Comparison of ENCODE assay signal across 7 mouse cellular contexts in the genomic region with DNA sequence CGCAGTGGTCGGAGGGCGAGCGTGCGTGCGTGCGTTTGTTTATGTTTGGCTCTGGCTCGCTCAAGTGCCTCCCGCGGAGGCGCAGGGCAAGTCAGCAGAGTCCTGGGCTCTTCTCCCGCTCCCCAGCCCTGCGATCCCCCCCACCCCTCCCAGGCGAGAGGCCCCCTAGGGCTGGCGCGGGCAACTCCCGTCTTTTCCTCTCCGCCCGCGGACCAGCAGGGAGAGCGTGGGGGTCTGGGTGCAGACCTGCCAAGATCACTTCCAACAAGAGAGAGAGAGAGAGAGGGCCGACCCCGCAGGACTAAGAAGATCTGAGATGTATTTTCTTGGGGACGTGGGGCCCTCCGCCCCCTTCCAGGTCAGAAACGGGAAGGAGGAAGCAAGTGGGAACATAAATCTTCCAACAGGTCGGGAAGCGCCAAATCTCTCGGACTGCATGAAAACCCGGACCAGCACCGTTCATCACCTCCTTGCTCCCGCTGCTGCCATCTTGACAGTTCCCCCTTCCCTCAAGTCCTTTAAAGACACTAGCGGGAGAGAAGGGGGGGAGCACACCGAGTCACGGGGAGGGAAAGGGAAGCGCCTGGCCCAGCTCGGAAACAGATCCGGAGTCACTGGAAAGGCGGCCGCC. TPM values are rescaled to one million over a fixed set of nuclear protein-coding genes. Genes with fewer than 3 reads are reported as not detected.
DNase-seq lines count a peak whose midpoint lies in the region; ATAC-seq and TF ChIP-seq lines count a peak whose summit lies in the region.

No protein-coding gene starts in this region.

- peak; percentile 76 for DNase-seq in lung, embryonic 14.5 days
- DNase-seq in lung, postnatal 25 days (ENCODE audit: low spot score) = no peak
- peak; percentile 74 for DNase-seq in R1 (ENCODE audit: low read depth, low spot score)
- peak; percentile 68 for DNase-seq in embryonic facial prominence, embryonic 14.5 days (ENCODE audit: low spot score)
- DNase-seq in urinary bladder, adult 18-20 months (ENCODE audit: low spot score in 2 of 2) = no peak

- H3K4me1 ChIP-seq in lung, embryonic 14.5 days (ENCODE audit: insufficient read depth) = peaks cover 18% of the 10 kb centered on the region
- H3K4me1 ChIP-seq in embryonic facial prominence, embryonic 14.5 days (ENCODE audit: control insufficient read depth, insufficient read depth, low read length) = peaks cover 20% of the 10 kb centered on the region
- H3K4me1 ChIP-seq in kidney, embryonic 16.5 days (ENCODE audit: insufficient read depth, low read length) = peaks cover 43% of the 10 kb centered on the region
- H3K4me1 ChIP-seq in midbrain, embryonic 15.5 days = peaks cover 32% of the 10 kb centered on the region

- no peaks in the 10 kb centered on the region for H3K9me3 ChIP-seq in lung, embryonic 14.5 days (ENCODE audit: low read depth, low read length)
- no peaks in the 10 kb centered on the region for H3K9me3 ChIP-seq in embryonic facial prominence, embryonic 14.5 days (ENCODE audit: control insufficient read depth, low read length)
- H3K9me3 ChIP-seq in kidney, embryonic 16.5 days (ENCODE audit: low read length) = no peaks in the 10 kb centered on the region
- H3K9me3 ChIP-seq in midbrain, embryonic 15.5 days = no peaks in the 10 kb centered on the region

- WGBS in lung, embryonic 14.5 days = under 1% methylated on average over 38 of the region's 40 CpGs
- under 1% methylated on average over 19 of the region's 40 CpGs for WGBS in embryonic facial prominence, embryonic 14.5 days
- under 1% methylated on average over 36 of the region's 40 CpGs for WGBS in kidney, embryonic 16.5 days
- WGBS in midbrain, embryonic 15.5 days = under 1% methylated on average over 40 of the region's 40 CpGs

- peak overlapping the region; percentile 74 for H3K4me3 ChIP-seq in lung, embryonic 14.5 days (ENCODE audit: low read depth, low read length)
- H3K4me3 ChIP-seq in embryonic facial prominence, embryonic 14.5 days (ENCODE audit: low read depth, low read length) = peak overlapping the region; percentile 85
- H3K4me3 ChIP-seq in kidney, embryonic 16.5 days (ENCODE audit: low read length) = peak overlapping the region; percentile 92
- H3K4me3 ChIP-seq in midbrain, embryonic 15.5 days = peak overlapping the region; percentile 56

- H3K36me3 ChIP-seq in lung, embryonic 14.5 days (ENCODE audit: insufficient read depth) = peaks cover 21% of the 10 kb centered on the region
- H3K36me3 ChIP-seq in embryonic facial prominence, embryonic 14.5 days (ENCODE audit: control insufficient read depth, insufficient read depth, low read length) = 0 out of 2 replicates have a peak, but pooled peaks cover 6% of the 10 kb centered on the region
- no peaks in the 10 kb centered on the region for H3K36me3 ChIP-seq in kidney, embryonic 16.5 days (ENCODE audit: insufficient read depth, low read length)
- no peaks in the 10 kb centered on the region for H3K36me3 ChIP-seq in midbrain, embryonic 15.5 days (replicated peaks)

- no peaks in the 10 kb centered on the region for H3K27me3 ChIP-seq in lung, embryonic 14.5 days (ENCODE audit: insufficient read depth, low read length)
- no peaks in the 10 kb centered on the region for H3K27me3 ChIP-seq in embryonic facial prominence, embryonic 14.5 days (replicated peaks; ENCODE audit: control insufficient read depth, insufficient read depth, low read length)
- no peaks in the 10 kb centered on the region for H3K27me3 ChIP-seq in kidney, embryonic 16.5 days (ENCODE audit: insufficient read depth, low read length)
- peaks cover 16% of the 10 kb centered on the region; the same call in 1 of the 2 replicates for H3K27me3 ChIP-seq in midbrain, embryonic 15.5 days (replicated peaks)

- H3K9ac ChIP-seq in lung, embryonic 14.5 days = peak overlapping the region; percentile 81
- H3K9ac ChIP-seq in embryonic facial prominence, embryonic 14.5 days (ENCODE audit: low read depth, low read length) = peak overlapping the region; percentile 83
- peak overlapping the region; percentile 91 for H3K9ac ChIP-seq in kidney, embryonic 16.5 days (replicated peaks; ENCODE audit: low read length)
- peak overlapping the region; percentile 54 for H3K9ac ChIP-seq in midbrain, embryonic 15.5 days

- peak overlapping the region; percentile 99 for H3K4me2 ChIP-seq in lung, embryonic 14.5 days
- peak overlapping the region; percentile 99 for H3K4me2 ChIP-seq in embryonic facial prominence, embryonic 14.5 days (ENCODE audit: low read depth, low read length)
- H3K4me2 ChIP-seq in kidney, embryonic 16.5 days (replicated peaks; ENCODE audit: low read depth, low read length) = peak overlapping the region; percentile 98
- peak overlapping the region; percentile 94 for H3K4me2 ChIP-seq in midbrain, embryonic 15.5 days

- H3K27ac ChIP-seq in lung, embryonic 14.5 days (ENCODE audit: low read depth) = peak overlapping the region; percentile 96
- H3K27ac ChIP-seq in embryonic facial prominence, embryonic 14.5 days (replicated peaks; ENCODE audit: low read depth, low read length) = peak overlapping the region; percentile 97
- H3K27ac ChIP-seq in kidney, embryonic 16.5 days (ENCODE audit: low read length) = peak overlapping the region; percentile 100
- H3K27ac ChIP-seq in midbrain, embryonic 15.5 days = peak overlapping the region; percentile 99

- ATAC-seq in lung, embryonic 14.5 days (ENCODE audit: insufficient read depth) = peak; percentile 0; the same call in 1 of the 2 replicates
- ATAC-seq in embryonic facial prominence, embryonic 14.5 days (ENCODE audit: low read depth) = 0 out of 2 replicates have a peak, but pooled peaks have one; percentile 0
- no peak; the same call in none of the 2 replicates for ATAC-seq in kidney, embryonic 16.5 days (ENCODE audit: low FRiP score, low TSS enrichment)
- peak; percentile 0; the same call in 1 of the 2 replicates for ATAC-seq in midbrain, embryonic 15.5 days (replicated peaks)

- TF ChIP-seq CTCF in lung, embryonic 14.5 days (IDR thresholded peaks at IDR 0.05; ENCODE audit: low read depth) = no peak

RNA-seq across cellular contexts. Expression of gene Foxo3, which starts 0.6 kb away (rescaled TPM):
- polyA plus RNA-seq in lung, embryonic 14.5 days (2014; fragmentation: Nextera tagmentation; extraction: Ambion mirVana) = 9.0 and 9.4 TPM in 2 replicates
- 10.4 and 12.3 TPM in 2 replicates for polyA plus RNA-seq in embryonic facial prominence, embryonic 14.5 days (2014; fragmentation: Nextera tagmentation; extraction: Ambion mirVana)
- 5.9 and 6.3 TPM in 2 replicates for polyA plus RNA-seq in kidney, embryonic 16.5 days (2015; fragmentation: Nextera tagmentation; extraction: Ambion mirVana)
- 4.4 TPM in 2 replicates for polyA plus RNA-seq in midbrain, embryonic 15.5 days (2015; fragmentation: Nextera tagmentation; extraction: Ambion mirVana)

Comparison
In these comparisons a context has a peak if more than half of its experiments do, and no peak if none do; other contexts are left out.
1. DNase-seq: peak in lung, embryonic 14.5 days (single experiment), R1 (single experiment) and embryonic facial prominence, embryonic 14.5 days (single experiment); none in lung, postnatal 25 days (single experiment) and urinary bladder, adult 18-20 months (0 of 2).
2. Peak in every context shown above with its lines, with median percentiles within 50 percentile points of each other: H3K27ac ChIP-seq, H3K4me2 ChIP-seq, H3K4me3 ChIP-seq and H3K9ac ChIP-seq.